Mouse (Mus musculus): ENCODE measurements around the gene Mtx2. TPM values are rescaled to one million over a fixed set of nuclear protein-coding genes. Genes with fewer than 3 reads are reported as not detected.
A peak's percentile ranks its signal among the peaks of the same experiment; 100 is the strongest.

Mtx2 gene
- polyA plus RNA-seq, 2 experiments = 72.4 to 121 TPM

DNA sequence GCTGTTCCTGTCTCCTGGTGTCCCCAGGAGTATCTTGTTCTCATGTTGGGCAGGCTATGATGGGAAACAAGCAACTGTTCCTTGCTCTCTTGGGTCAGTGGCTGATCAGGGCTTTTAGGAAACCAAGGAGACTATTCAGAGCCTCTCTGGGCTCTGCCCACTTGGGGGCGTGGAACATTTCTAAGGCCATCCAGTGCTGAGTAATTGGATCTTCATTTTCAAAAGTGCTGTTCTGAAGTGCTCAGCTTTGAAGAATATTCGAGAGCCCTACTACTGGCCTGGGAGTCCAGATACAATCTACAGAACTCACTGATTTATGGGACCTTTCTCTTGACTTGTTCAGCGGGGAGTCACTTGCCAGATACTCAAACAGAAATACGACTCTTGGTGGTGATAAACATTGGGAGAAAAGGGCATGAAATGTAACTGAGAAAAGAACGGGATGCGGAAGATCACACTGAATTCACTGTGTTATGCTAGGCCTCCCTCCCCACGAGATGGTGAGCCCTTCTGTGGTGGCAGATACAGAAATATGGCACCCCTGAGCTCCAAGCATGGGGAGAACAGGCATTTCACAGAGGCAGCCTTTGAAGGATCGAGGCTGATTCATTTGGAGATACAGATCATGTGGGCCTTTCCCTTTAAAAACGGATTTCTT, 92.4 kb downstream of the Mtx2 start:
- no peak overlapping the region for H3K4me3 ChIP-seq (replicated peaks; ENCODE audit: low read length)
- DNase-seq (ENCODE audit: low spot score) (no peak), ATAC-seq (ENCODE audit: low FRiP score, low read depth) (no peak)
- no peaks in the 10 kb centered on the region for H3K36me3 ChIP-seq (ENCODE audit: control insufficient read depth, insufficient read depth, low read length)
- no peak overlapping the region for H3K9ac ChIP-seq (ENCODE audit: low read depth, low read length, severe bottlenecking)
- no peak overlapping the region for H3K4me2 ChIP-seq (replicated peaks; ENCODE audit: low read depth, low read length, severe bottlenecking)
- H3K27ac ChIP-seq (replicated peaks; ENCODE audit: low read depth, low read length) = no peak overlapping the region
- H3K4me1 ChIP-seq (ENCODE audit: control insufficient read depth, insufficient read depth, low read length) = no peaks in the 10 kb centered on the region
- WGBS = 32% methylated on average over 9 of the region's 9 CpGs
- H3K9me3 ChIP-seq (ENCODE audit: control insufficient read depth, low read length) = no peaks in the 10 kb centered on the region
- 0 out of 2 replicates have a peak, but pooled peaks cover 4% of the 10 kb centered on the region for H3K27me3 ChIP-seq (ENCODE audit: control insufficient read depth, insufficient read depth, low read length)
- TF ChIP-seq POLR2A (IDR thresholded peaks at IDR 0.05; ENCODE audit: borderline replicate concordance, extremely low read depth, insufficient read depth, insufficient read length) = no peak

- WGBS = 51% methylated on average over 22 of the region's 22 CpGs
- DNase-seq (ENCODE audit: low spot score) = peak; percentile 70
- Histone ChIP-seq H3K4me2 (replicated peaks; ENCODE audit: low read depth, low read length, severe bottlenecking) (no peak overlapping the region), H3K4me3 (replicated peaks; ENCODE audit: low read length) (no peak overlapping the region), H3K9ac (ENCODE audit: low read depth, low read length, severe bottlenecking) (no peak overlapping the region), H3K4me1 (ENCODE audit: control insufficient read depth, insufficient read depth, low read length) (peaks cover 11% of the 10 kb centered on the region; the same call in 1 of the 2 replicates), H3K36me3 (ENCODE audit: control insufficient read depth, insufficient read depth, low read length) (no peaks in the 10 kb centered on the region), H3K27ac (replicated peaks; ENCODE audit: low read depth, low read length) (no peak overlapping the region), H3K27me3 (ENCODE audit: control insufficient read depth, insufficient read depth, low read length) (0 out of 2 replicates have a peak, but pooled peaks cover 8% of the 10 kb centered on the region), H3K9me3 (ENCODE audit: control insufficient read depth, low read length) (no peaks in the 10 kb centered on the region)
- no peak for TF ChIP-seq POLR2A (IDR thresholded peaks at IDR 0.05; ENCODE audit: borderline replicate concordance, extremely low read depth, insufficient read depth, insufficient read length)
- ATAC-seq (ENCODE audit: low FRiP score, low read depth) = peak; percentile 90
Observed at GRCm38 (mm10) chr2:74925968-74926814, 100.6 kb downstream of the Mtx2 start.

Other genes with a start within 250 kb of the Mtx2 start
- 26.5 and 27.4 TPM in 2 replicates for gene Lnpk, start 246.4 kb upstream of the Mtx2 start, polyA plus RNA-seq (2012; rRNA removed)
- gene Lnpk, start 246.4 kb upstream of the Mtx2 start, polyA plus RNA-seq (2014; fragmentation: Nextera tagmentation; extraction: Ambion mirVana) = 35.3 and 38.4 TPM in 2 replicates
- 8.9 and 15.2 TPM in 2 replicates for gene Evx2, start 166.2 kb upstream of the Mtx2 start, polyA plus RNA-seq (2012; rRNA removed)
- gene Evx2, start 166.2 kb upstream of the Mtx2 start, polyA plus RNA-seq (2014; fragmentation: Nextera tagmentation; extraction: Ambion mirVana) = 2.3 and 3.4 TPM in 2 replicates
- 109 and 150 TPM in 2 replicates for gene Hoxd13, start 157.5 kb upstream of the Mtx2 start, polyA plus RNA-seq (2012; rRNA removed)
- 54.6 and 70.5 TPM in 2 replicates for gene Hoxd13, start 157.5 kb upstream of the Mtx2 start, polyA plus RNA-seq (2014; fragmentation: Nextera tagmentation; extraction: Ambion mirVana)
- gene Hoxd12, start 150.8 kb upstream of the Mtx2 start, polyA plus RNA-seq (2012; rRNA removed) = 43.3 and 58.3 TPM in 2 replicates
- 38.4 and 53.0 TPM in 2 replicates for gene Hoxd12, start 150.8 kb upstream of the Mtx2 start, polyA plus RNA-seq (2014; fragmentation: Nextera tagmentation; extraction: Ambion mirVana)
- gene Hoxd11, start 146.2 kb upstream of the Mtx2 start, polyA plus RNA-seq (2012; rRNA removed) = 40.0 and 60.8 TPM in 2 replicates
- 21.4 and 30.0 TPM in 2 replicates for gene Hoxd11, start 146.2 kb upstream of the Mtx2 start, polyA plus RNA-seq (2014; fragmentation: Nextera tagmentation; extraction: Ambion mirVana)
- 37.9 and 39.4 TPM in 2 replicates for gene Hoxd10, start 133.9 kb upstream of the Mtx2 start, polyA plus RNA-seq (2012; rRNA removed)
- gene Hoxd10, start 133.9 kb upstream of the Mtx2 start, polyA plus RNA-seq (2014; fragmentation: Nextera tagmentation; extraction: Ambion mirVana) = 18.3 and 26.1 TPM in 2 replicates
- 19.6 and 25.7 TPM in 2 replicates for gene Hoxd9, start 128.1 kb upstream of the Mtx2 start, polyA plus RNA-seq (2012; rRNA removed)
- gene Hoxd9, start 128.1 kb upstream of the Mtx2 start, polyA plus RNA-seq (2014; fragmentation: Nextera tagmentation; extraction: Ambion mirVana) = 7.6 and 8.7 TPM in 2 replicates
- gene Hoxd8, start 121.2 kb upstream of the Mtx2 start, polyA plus RNA-seq (2012; rRNA removed) = 12.7 and 13.1 TPM in 2 replicates
- 11.4 and 12.8 TPM in 2 replicates for gene Hoxd8, start 121.2 kb upstream of the Mtx2 start, polyA plus RNA-seq (2014; fragmentation: Nextera tagmentation; extraction: Ambion mirVana)
- 2.3 and 2.8 TPM in 2 replicates for gene Hoxd3, start 113.9 kb upstream of the Mtx2 start, polyA plus RNA-seq (2012; rRNA removed)
- 0.59 and 0.95 TPM in 2 replicates for gene Hoxd3, start 113.9 kb upstream of the Mtx2 start, polyA plus RNA-seq (2014; fragmentation: Nextera tagmentation; extraction: Ambion mirVana)
- 14.7 and 17.8 TPM in 2 replicates for gene Hoxd4, start 113.9 kb upstream of the Mtx2 start, polyA plus RNA-seq (2012; rRNA removed)
- 0.63 and 0.73 TPM in 2 replicates for gene Hoxd4, start 113.9 kb upstream of the Mtx2 start, polyA plus RNA-seq (2014; fragmentation: Nextera tagmentation; extraction: Ambion mirVana)
- gene Gm28230, start 99.1 kb upstream of the Mtx2 start, polyA plus RNA-seq (2012; rRNA removed) = 5.0 and 5.9 TPM in 2 replicates
- gene Gm28230, start 99.1 kb upstream of the Mtx2 start, polyA plus RNA-seq (2014; fragmentation: Nextera tagmentation; extraction: Ambion mirVana) = 0.18 and 0.21 TPM in 2 replicates
- 0.50 and 0.59 TPM in 2 replicates for gene Hoxd1, start 62.8 kb upstream of the Mtx2 start, polyA plus RNA-seq (2012; rRNA removed)
- 0.44 and 0.48 TPM in 2 replicates for gene Hoxd1, start 62.8 kb upstream of the Mtx2 start, polyA plus RNA-seq (2014; fragmentation: Nextera tagmentation; extraction: Ambion mirVana)

Data from limb, embryonic 14.5 days (tissue).